Mouse (Mus musculus) frontal cortex, postnatal 25 days (tissue): ENCODE data around the gene Gnaz.

Source experiments
- DNase-seq, 2 experiments: peaks; one replicate each; pipeline ENCODE4 v3.0.0; 2022; ENCODE audit warnings: low spot score in 2 of 2

The Gnaz gene

GRCm38 (mm10) chr10:74966850-74967451 lies at the start of gene Gnaz:
Gene Gnaz, plus strand, starts transcription at chr10:74967177.
- peak; percentile 98 for DNase-seq

GRCm38 (mm10) chr10:74919277-74919676 lies 47.7 kb upstream of the Gnaz start:
- DNase-seq: no peak

- peak; percentile 38 to 47 for DNase-seq
Observed at GRCm38 (mm10) chr10:74920853-74921567, 46.0 kb upstream of the Gnaz start.

GRCm38 (mm10) chr10:74921614-74922013 lies 45.4 kb upstream of the Gnaz start:
- DNase-seq: no peak

- DNase-seq: peak in 1 of 2 experiments; percentile 46
Observed at GRCm38 (mm10) chr10:74922763-74923162, 44.2 kb upstream of the Gnaz start.

- no peak for DNase-seq
Observed at GRCm38 (mm10) chr10:74924274-74924673, 42.7 kb upstream of the Gnaz start.

- DNase-seq: peak; percentile 52 to 66
Observed at GRCm38 (mm10) chr10:74925324-74925723, 41.7 kb upstream of the Gnaz start.

GRCm38 (mm10) chr10:74928276-74928675 lies 38.7 kb upstream of the Gnaz start:
- no peak for DNase-seq

GRCm38 (mm10) chr10:74929578-74929977 lies 37.4 kb upstream of the Gnaz start:
- no peak for DNase-seq

GRCm38 (mm10) chr10:74930541-74930940 lies 36.4 kb upstream of the Gnaz start:
- DNase-seq: no peak

GRCm38 (mm10) chr10:74931631-74932030 lies 35.3 kb upstream of the Gnaz start:
- DNase-seq: peak in 1 of 2 experiments; percentile 2

GRCm38 (mm10) chr10:74932487-74932886 lies 34.5 kb upstream of the Gnaz start:
- DNase-seq: peak in 1 of 2 experiments; percentile 2

- no peak for DNase-seq
Observed at GRCm38 (mm10) chr10:74933548-74934190, 33.3 kb upstream of the Gnaz start.

GRCm38 (mm10) chr10:74934521-74934920 lies 32.5 kb upstream of the Gnaz start:
- no peak for DNase-seq

- DNase-seq: no peak
Observed at GRCm38 (mm10) chr10:74935016-74935415, 32.0 kb upstream of the Gnaz start.

- no peak for DNase-seq
Observed at GRCm38 (mm10) chr10:74937003-74937790, 29.8 kb upstream of the Gnaz start.

- DNase-seq: no peak
Observed at GRCm38 (mm10) chr10:74938410-74938809, 28.6 kb upstream of the Gnaz start.

GRCm38 (mm10) chr10:74939300-74939699 lies 27.7 kb upstream of the Gnaz start:
- DNase-seq: no peak

GRCm38 (mm10) chr10:74940795-74941194 lies 26.2 kb upstream of the Gnaz start:
- no peak for DNase-seq

- DNase-seq: peak in 1 of 2 experiments; percentile 20
Observed at GRCm38 (mm10) chr10:74952830-74953443, 14.0 kb upstream of the Gnaz start.

- no peak for DNase-seq
Observed at GRCm38 (mm10) chr10:74964380-74964779, 2.6 kb upstream of the Gnaz start.
